Comparison of ENCODE assay signal across 14 mouse cellular contexts in genomic region chr11:63246052-63246661, GRCm38 (mm10).
DNase-seq lines count a peak whose midpoint lies in the region; ATAC-seq and TF ChIP-seq lines count a peak whose summit lies in the region.
"Had no signal": no experiment of that assay in that cellular context is flagged by ENCODE, and none has a peak within 500 bp of the region (broad histone marks: within the 10 kb centered on the region; RNA-seq: fewer than 3 reads in every experiment).

No protein-coding gene starts in this region.

- TF ChIP-seq CTCF in brain, embryonic 14.5 days (IDR thresholded peaks at IDR 0.05; ENCODE audit: borderline replicate concordance, extremely low read depth, insufficient read depth, insufficient read length) = no peak
- no peak for TF ChIP-seq CTCF in stomach, postnatal 0 days (IDR thresholded peaks at IDR 0.05; ENCODE audit: low read depth)

- H3K27ac ChIP-seq in forebrain, embryonic 12.5 days = peak overlapping the region; percentile 65
- H3K27ac ChIP-seq in stomach, postnatal 0 days (replicated peaks) = no peak overlapping the region
- H3K27ac ChIP-seq in intestine, embryonic 16.5 days (ENCODE audit: low read length) = no peak overlapping the region
- H3K27ac ChIP-seq: hindbrain, embryonic 15.5 days had no signal

- peak; percentile 51; the same call in 1 of the 2 replicates for ATAC-seq in forebrain, embryonic 12.5 days (ENCODE audit: low FRiP score)
- ATAC-seq in CD4-positive, CD25-positive, alpha-beta regulatory T cell, adult 4 months = no peak
- no peak for ATAC-seq in stomach, postnatal 0 days (ENCODE audit: low FRiP score, low TSS enrichment)
- ATAC-seq in intestine, embryonic 16.5 days = no peak

- peaks cover 35% of the 10 kb centered on the region for H3K4me1 ChIP-seq in forebrain, embryonic 12.5 days
- no peaks in the 10 kb centered on the region for H3K4me1 ChIP-seq in stomach, postnatal 0 days (replicated peaks; ENCODE audit: control insufficient read depth, insufficient read depth)
- H3K4me1 ChIP-seq in intestine, embryonic 16.5 days (ENCODE audit: control insufficient read depth, insufficient read depth, low read length) = no peaks in the 10 kb centered on the region

- no peaks in the 10 kb centered on the region for H3K9me3 ChIP-seq in forebrain, embryonic 12.5 days
- H3K9me3 ChIP-seq in stomach, postnatal 0 days (ENCODE audit: control insufficient read depth, low read length) = no peaks in the 10 kb centered on the region
- no peaks in the 10 kb centered on the region for H3K9me3 ChIP-seq in intestine, embryonic 16.5 days (ENCODE audit: control insufficient read depth, low read length)
- H3K9me3 ChIP-seq: hindbrain, embryonic 15.5 days had no signal

- H3K27me3 ChIP-seq in forebrain, embryonic 12.5 days = peaks cover 17% of the 10 kb centered on the region; the same call in 1 of the 2 replicates
- H3K27me3 ChIP-seq in stomach, postnatal 0 days (ENCODE audit: control insufficient read depth, insufficient read depth, low read length) = no peaks in the 10 kb centered on the region
- H3K27me3 ChIP-seq in intestine, embryonic 16.5 days (replicated peaks; ENCODE audit: control insufficient read depth, insufficient read depth, low read length) = no peaks in the 10 kb centered on the region
- H3K27me3 ChIP-seq: hindbrain, embryonic 15.5 days had no signal

- no peak overlapping the region for H3K4me3 ChIP-seq in forebrain, embryonic 12.5 days (replicated peaks)
- no peak overlapping the region for H3K4me3 ChIP-seq in stomach, postnatal 0 days (ENCODE audit: low read depth, low read length)
- H3K4me3 ChIP-seq in intestine, embryonic 16.5 days (ENCODE audit: low read length) = no peak overlapping the region
- H3K4me3 ChIP-seq: hindbrain, embryonic 15.5 days had no signal

- no peaks in the 10 kb centered on the region for H3K36me3 ChIP-seq in forebrain, embryonic 12.5 days (replicated peaks)
- no peaks in the 10 kb centered on the region for H3K36me3 ChIP-seq in stomach, postnatal 0 days (ENCODE audit: control insufficient read depth, insufficient read depth, low read length)
- no peaks in the 10 kb centered on the region for H3K36me3 ChIP-seq in intestine, embryonic 16.5 days (ENCODE audit: control insufficient read depth, insufficient read depth, low read length)
- H3K36me3 ChIP-seq: hindbrain, embryonic 15.5 days had no signal

- H3K9ac ChIP-seq in forebrain, embryonic 12.5 days = no peak overlapping the region
- H3K9ac ChIP-seq in stomach, postnatal 0 days (ENCODE audit: low read length) = no peak overlapping the region
- no peak overlapping the region for H3K9ac ChIP-seq in intestine, embryonic 16.5 days (ENCODE audit: low read depth, low read length)
- H3K9ac ChIP-seq: hindbrain, embryonic 15.5 days; lung, embryonic 14.5 days had no signal

- TF ChIP-seq POLR2A in brain, embryonic 14.5 days (IDR thresholded peaks at IDR 0.05; ENCODE audit: borderline replicate concordance, extremely low read depth, insufficient read depth, insufficient read length, poor library complexity, severe bottlenecking) = no peak

- no peak overlapping the region for H3K4me2 ChIP-seq in forebrain, embryonic 12.5 days
- no peak overlapping the region for H3K4me2 ChIP-seq in stomach, postnatal 0 days (replicated peaks; ENCODE audit: low read depth)
- H3K4me2 ChIP-seq in intestine, embryonic 16.5 days (ENCODE audit: low read depth, low read length) = no peak overlapping the region
- H3K4me2 ChIP-seq: heart, embryonic 11.5 days; hindbrain, embryonic 15.5 days; lung, embryonic 14.5 days had no signal

- WGBS in forebrain, embryonic 12.5 days = 15% methylated on average over 9 of the region's 9 CpGs
- WGBS in stomach, postnatal 0 days = 73% methylated on average over 9 of the region's 9 CpGs
- WGBS in intestine, embryonic 16.5 days = 73% methylated on average over 9 of the region's 9 CpGs

- TF ChIP-seq EP300 in stomach, postnatal 0 days (optimal IDR thresholded peaks at IDR 0.05) = no peak

- DNase-seq in heart, adult 11 months = peak; percentile 65
- no peak for DNase-seq in heart, postnatal 4 days
- DNase-seq in brain, embryonic 14.5 days (ENCODE audit: low read depth) = peak; percentile 91
- DNase-seq in mesoderm, embryonic 11.5 days (ENCODE audit: low read depth, low spot score) = peak; percentile 42
- no peak for DNase-seq in stomach, postnatal 0 days (ENCODE audit: low spot score)
- DNase-seq: adrenal gland, postnatal 25 days; gastrocnemius, postnatal 14 days; kidney, adult 8-10 months; lung, embryonic 14.5 days had no signal

Comparison
In these comparisons a context has a peak if more than half of its experiments do, and no peak if none do; other contexts are left out.
1. DNase-seq: peak in heart, adult 11 months (single experiment), brain, embryonic 14.5 days (single experiment) and mesoderm, embryonic 11.5 days (single experiment); none in heart, postnatal 4 days (single experiment) and stomach, postnatal 0 days (single experiment).